Mouse (Mus musculus): ENCODE data around the gene Zfp839. TPM values are rescaled to one million over a fixed set of nuclear protein-coding genes. Genes with fewer than 3 reads are reported as not detected.

Gene Zfp839
- 1 to 10 TPM; 4.4 to 6.8 TPM for total RNA-seq (2023)

DNA sequence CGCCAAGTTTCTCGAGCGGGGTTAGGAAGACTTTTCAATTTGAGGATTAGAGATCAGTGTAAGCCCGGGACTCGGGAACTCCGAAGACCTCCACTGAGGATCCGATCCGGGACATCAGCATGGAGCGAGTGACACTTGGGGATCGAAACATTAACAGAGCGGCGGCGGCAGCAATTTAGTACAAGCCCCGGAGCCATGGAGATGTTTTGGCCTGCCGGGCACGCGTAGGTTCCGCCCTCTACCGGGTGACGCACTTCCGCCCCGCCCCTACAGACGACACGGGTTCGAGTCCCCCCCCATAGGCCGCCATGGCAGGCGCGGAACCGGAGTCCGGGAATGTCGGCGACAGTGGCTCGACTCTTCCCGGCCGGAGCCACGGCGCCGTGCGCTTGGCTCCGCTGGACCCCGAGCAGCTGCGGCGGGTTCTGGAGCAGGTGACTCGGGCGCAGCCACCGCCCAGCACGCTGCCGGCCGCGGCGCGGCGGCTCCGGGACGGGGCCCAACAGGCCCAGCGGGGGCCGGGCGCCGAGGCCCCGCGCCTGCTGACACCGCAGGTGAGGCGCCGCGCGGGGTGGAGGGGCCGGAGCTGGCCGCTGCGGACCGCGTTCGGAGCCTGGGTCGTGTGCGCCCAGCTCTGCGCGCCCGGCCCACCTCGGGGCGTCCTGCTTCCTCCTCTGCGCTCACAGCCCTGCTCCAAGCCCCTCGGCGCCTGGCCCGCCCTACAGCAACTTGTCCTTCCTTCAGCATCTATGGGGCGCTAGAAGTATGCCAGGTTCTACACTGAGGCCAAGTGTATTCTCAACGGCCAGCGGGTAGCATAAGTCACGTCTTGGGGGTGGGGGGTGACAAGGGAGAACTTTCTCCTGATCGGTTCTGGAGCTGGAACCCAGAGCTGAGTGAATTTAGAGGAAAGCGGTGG is at the start of gene Zfp839:
Gene Zfp839, plus strand, starts transcription at position 244 of the 919 bp plus-strand sequence.

DNA sequence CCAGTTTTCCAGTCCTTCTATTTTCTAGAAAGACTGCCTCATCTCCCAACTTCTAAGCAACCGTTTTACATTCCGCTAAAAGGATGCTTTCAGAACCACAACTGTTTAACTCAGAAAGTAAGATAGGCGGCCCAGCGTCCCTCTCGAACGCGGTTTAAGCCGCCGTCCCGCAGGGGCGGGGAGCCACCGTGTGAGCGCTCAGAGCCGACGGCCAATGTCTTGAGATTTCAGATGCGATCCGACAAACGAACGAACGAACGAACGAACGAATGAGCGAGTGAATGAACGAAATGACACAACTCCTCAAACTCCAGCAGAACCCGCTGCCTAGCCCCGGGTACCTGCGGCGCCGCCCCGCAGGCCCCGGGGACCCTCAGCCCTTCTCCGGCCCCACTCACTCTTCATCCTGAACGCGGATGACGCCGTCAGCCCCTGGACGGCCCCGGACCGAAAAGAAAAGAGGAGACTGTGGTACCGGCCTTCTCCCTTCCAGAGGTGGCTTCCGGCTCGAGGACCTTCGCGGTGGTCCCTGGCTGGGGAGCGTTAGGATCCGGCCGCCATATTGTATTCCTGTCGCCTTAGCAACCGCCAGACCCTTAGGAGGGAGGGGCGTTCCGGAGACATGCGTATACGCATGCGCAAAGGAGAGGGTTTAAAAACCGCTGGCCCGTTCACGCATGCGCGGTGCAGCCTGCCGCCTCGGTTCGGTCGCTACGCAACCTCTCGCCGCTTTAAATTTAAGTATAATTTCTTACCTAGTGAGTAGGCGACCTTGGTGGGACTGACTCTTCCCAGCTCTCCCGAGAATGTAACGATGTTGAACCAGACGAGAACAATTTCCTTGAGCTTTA is 9.5 kb upstream of the Zfp839 start, which contains the start of gene Mok:
Gene Mok, minus strand, starts transcription at position 592 of the 851 bp plus-strand sequence.

DNA sequence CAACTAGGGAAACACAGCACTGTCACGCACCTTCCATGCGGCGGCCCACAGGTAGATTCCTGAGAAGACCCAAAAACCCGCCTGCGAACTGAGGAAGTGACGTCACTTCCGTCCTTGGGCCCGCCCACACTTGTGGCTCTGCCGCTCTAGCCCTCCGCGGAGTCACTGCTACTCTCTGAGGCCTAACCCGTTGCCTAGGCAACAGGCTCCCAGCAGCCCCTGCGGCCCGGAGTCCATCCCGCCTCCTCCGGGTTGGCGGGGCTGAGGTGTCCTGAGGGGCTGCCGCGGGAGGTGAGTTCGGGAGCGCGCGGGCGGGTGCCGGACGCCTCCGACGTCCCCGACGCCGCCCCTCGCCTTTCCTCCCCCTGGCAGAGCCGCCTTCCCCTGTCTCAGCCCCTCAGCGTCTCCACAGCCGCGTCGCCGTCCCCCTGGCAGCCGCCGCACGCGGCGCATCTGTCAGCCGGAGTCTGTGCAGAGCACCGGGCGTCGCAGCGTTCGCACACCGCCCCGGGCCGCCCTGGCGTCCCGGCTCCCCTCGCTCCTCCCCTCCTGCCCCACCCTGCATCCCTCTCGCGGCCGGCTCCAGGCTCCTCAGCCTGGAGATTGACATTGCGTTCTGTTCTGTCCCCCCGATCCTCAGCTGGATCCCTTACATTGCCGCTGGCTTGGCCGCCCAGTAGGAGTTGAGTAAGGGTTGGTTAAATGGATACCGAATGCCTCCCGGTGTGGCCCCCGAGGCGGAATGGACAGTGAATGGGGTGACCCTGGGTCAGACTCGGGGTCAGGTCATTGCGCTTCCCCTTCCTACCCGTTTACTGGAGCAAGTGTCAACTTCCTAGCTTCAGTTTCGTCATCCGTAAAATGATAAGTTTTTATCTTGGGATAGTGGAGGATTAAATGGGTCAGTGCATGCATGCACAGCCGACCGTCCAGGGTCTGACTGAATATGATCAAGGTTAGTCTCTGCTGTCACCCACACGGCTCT is 39.3 kb downstream of the Zfp839 start, which contains the start of the genes Cinp and Tecpr2:
Gene Cinp, minus strand, starts transcription at position 110 of the 985 bp plus-strand sequence.
Gene Tecpr2, plus strand, starts transcription at position 229 of the 985 bp plus-strand sequence.

Other genes starting within 250 kb of the Zfp839 start
- 100 to 1,000 TPM; 103 to 104 TPM for gene Dync1h1, start 248.8 kb upstream of the Zfp839 start, total RNA-seq (2023)
- not detected for gene 1700001K19Rik, start 167.6 kb upstream of the Zfp839 start, total RNA-seq (2023)
- 100 to 1,000 TPM; 232 to 242 TPM for gene Hsp90aa1, start 147.5 kb upstream of the Zfp839 start, total RNA-seq (2023)
- 10 to 100 TPM; 44.6 to 48.2 TPM for gene Wdr20, start 112.3 kb upstream of the Zfp839 start, total RNA-seq (2023)
- 1 to 10 TPM in 1 of 2 experiments, under 1 TPM in 1; 0.42 to 1.3 TPM for gene Mok, start 9.3 kb upstream of the Zfp839 start, total RNA-seq (2023)
- 10 to 100 TPM; 14.4 to 17.9 TPM for gene Cinp, start 38.9 kb downstream of the Zfp839 start, total RNA-seq (2023)
- 1 to 10 TPM; 5.8 to 6.0 TPM for gene Tecpr2, start 39.0 kb downstream of the Zfp839 start, total RNA-seq (2023)
- 10 to 100 TPM; 25.3 to 40.2 TPM for gene Ankrd9, start 128.8 kb downstream of the Zfp839 start, total RNA-seq (2023)
- gene Rcor1, start 189.1 kb downstream of the Zfp839 start, total RNA-seq (2023) = 10 to 100 TPM; 39.4 to 41.0 TPM

Measured in neutrophil, adult 59 days (primary cell).